Mouse (Mus musculus): ENCODE measurements around the gene 1810046K07Rik.

The 1810046K07Rik gene

GRCm38 (mm10) chr9:51328731-51329130 is at the start of gene 1810046K07Rik:
Gene 1810046K07Rik, minus strand, starts transcription at chr9:51328917.
- DNase-seq (ENCODE audit: low spot score): no peak

- DNase-seq (ENCODE audit: low spot score): no peak
Observed at GRCm38 (mm10) chr9:51369560-51369959, 40.8 kb upstream of the 1810046K07Rik start.

GRCm38 (mm10) chr9:51367124-51367523 is 38.4 kb upstream of the 1810046K07Rik start:
- DNase-seq (ENCODE audit: low spot score): no peak

- DNase-seq (ENCODE audit: low spot score): no peak
Observed at GRCm38 (mm10) chr9:51364059-51364458, 35.3 kb upstream of the 1810046K07Rik start.

- DNase-seq (ENCODE audit: low spot score): no peak
Observed at GRCm38 (mm10) chr9:51353511-51353910, 24.8 kb upstream of the 1810046K07Rik start.

GRCm38 (mm10) chr9:51352896-51353295 is 24.2 kb upstream of the 1810046K07Rik start:
- no peak for DNase-seq (ENCODE audit: low spot score)

GRCm38 (mm10) chr9:51349422-51349821 is 20.7 kb upstream of the 1810046K07Rik start:
- DNase-seq (ENCODE audit: low spot score): peak; percentile 11

- DNase-seq (ENCODE audit: low spot score): no peak
Observed at GRCm38 (mm10) chr9:51345768-51346167, 17.1 kb upstream of the 1810046K07Rik start.

- DNase-seq (ENCODE audit: low spot score): peak; percentile 74
Observed at GRCm38 (mm10) chr9:51335294-51336010, 6.7 kb upstream of the 1810046K07Rik start.

- DNase-seq (ENCODE audit: low spot score): no peak
Observed at GRCm38 (mm10) chr9:51331449-51332238, 2.9 kb upstream of the 1810046K07Rik start.

GRCm38 (mm10) chr9:51327555-51327903 is 1.2 kb downstream of the 1810046K07Rik start:
- DNase-seq (ENCODE audit: low spot score): no peak

- no peak for DNase-seq (ENCODE audit: low spot score)
Observed at GRCm38 (mm10) chr9:51326619-51327554, 1.8 kb downstream of the 1810046K07Rik start.

GRCm38 (mm10) chr9:51324406-51325065 is 4.2 kb downstream of the 1810046K07Rik start:
- DNase-seq (ENCODE audit: low spot score): no peak

GRCm38 (mm10) chr9:51320096-51320495 is 8.6 kb downstream of the 1810046K07Rik start:
- no peak for DNase-seq (ENCODE audit: low spot score)

- no peak for DNase-seq (ENCODE audit: low spot score)
Observed at GRCm38 (mm10) chr9:51318246-51318645, 10.5 kb downstream of the 1810046K07Rik start.

- no peak for DNase-seq (ENCODE audit: low spot score)
Observed at GRCm38 (mm10) chr9:51317322-51317721, 11.4 kb downstream of the 1810046K07Rik start.

GRCm38 (mm10) chr9:51315402-51316063 is 13.2 kb downstream of the 1810046K07Rik start:
- no peak for DNase-seq (ENCODE audit: low spot score)

GRCm38 (mm10) chr9:51312554-51313317 is 16.0 kb downstream of the 1810046K07Rik start:
- DNase-seq (ENCODE audit: low spot score): no peak

GRCm38 (mm10) chr9:51310515-51310914 is 18.2 kb downstream of the 1810046K07Rik start:
- no peak for DNase-seq (ENCODE audit: low spot score)

GRCm38 (mm10) chr9:51306351-51306750 is 22.4 kb downstream of the 1810046K07Rik start:
- DNase-seq (ENCODE audit: low spot score): no peak

All from testis, postnatal 14 days (tissue).